Comparison of ENCODE assay signal across 10 mouse cellular contexts in the genomic region with DNA sequence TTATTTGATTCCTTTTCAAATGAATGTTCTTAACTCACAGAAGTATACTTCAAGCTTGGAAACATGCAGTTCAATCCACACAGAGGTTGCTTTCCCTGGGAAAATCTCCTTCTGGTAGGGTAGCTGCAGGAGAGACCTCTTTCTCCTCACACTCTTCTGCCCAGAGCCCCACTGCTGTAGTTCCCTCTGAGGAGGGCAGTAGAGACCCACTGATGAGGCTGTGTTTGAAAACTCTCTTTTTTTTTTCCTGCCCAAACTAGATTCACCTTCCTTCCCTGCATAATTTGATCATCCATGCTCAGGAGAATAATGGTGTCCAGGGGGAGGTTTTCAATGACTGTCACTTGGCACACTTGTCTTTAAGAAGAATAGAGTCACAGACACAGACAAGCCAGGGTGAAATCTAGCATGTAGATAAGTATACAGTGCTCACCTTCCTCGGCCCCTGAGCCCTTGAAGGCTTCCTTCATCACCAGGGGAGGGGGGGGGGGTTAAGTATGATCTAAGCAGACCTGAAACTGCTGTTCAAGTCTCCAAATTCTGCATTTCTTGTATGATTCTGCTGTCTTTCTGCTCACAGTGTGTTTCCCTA.
DNase-seq lines count a peak whose midpoint lies in the region; ATAC-seq and TF ChIP-seq lines count a peak whose summit lies in the region.
"Had no signal": no experiment of that assay in that cellular context is flagged by ENCODE, and none has a peak within 500 bp of the region (broad histone marks: within the 10 kb centered on the region; RNA-seq: fewer than 3 reads in every experiment).

No protein-coding gene starts in this region.

- peak; percentile 61 for TF ChIP-seq CTCF in left cerebral cortex, adult 2 months (IDR thresholded peaks at IDR 0.05)
- peak; percentile 49 for TF ChIP-seq CTCF in cortical plate, adult 2 months (IDR thresholded peaks at IDR 0.05; ENCODE audit: extremely low read depth, insufficient read depth, low read length)

- ATAC-seq in forebrain, embryonic 14.5 days: peak; percentile 67
- ATAC-seq in forebrain, embryonic 11.5 days (replicated peaks; ENCODE audit: low FRiP score): no peak
- ATAC-seq in inflammation-experienced regulatory T-cells, adult 6 months: no peak
- ATAC-seq in granulocyte monocyte progenitor cell, adult 5-6 weeks (replicated peaks; ENCODE audit: poor library complexity, severe bottlenecking): no peak

- TF ChIP-seq POLR2A in cortical plate, adult 2 months (IDR thresholded peaks at IDR 0.05; ENCODE audit: extremely low read depth, insufficient read depth, low read length): no peak

- peaks cover 6% of the 10 kb centered on the region; the same call in 1 of the 2 replicates for H3K4me1 ChIP-seq in forebrain, embryonic 14.5 days (ENCODE audit: control insufficient read depth, insufficient read depth, low read length)
- peaks cover 3% of the 10 kb centered on the region; the same call in 1 of the 2 replicates for H3K4me1 ChIP-seq in forebrain, embryonic 11.5 days (replicated peaks; ENCODE audit: control insufficient read depth, insufficient read depth, low read length)
- H3K4me1 ChIP-seq in cortical plate, adult 2 months (ENCODE audit: control insufficient read depth, insufficient read depth, low read length): no peaks in the 10 kb centered on the region

- H3K9me3 ChIP-seq in forebrain, embryonic 14.5 days (replicated peaks; ENCODE audit: control insufficient read depth, low read length): no peaks in the 10 kb centered on the region
- H3K9me3 ChIP-seq in forebrain, embryonic 11.5 days (ENCODE audit: control insufficient read depth, low read length): no peaks in the 10 kb centered on the region

- H3K9ac ChIP-seq in forebrain, embryonic 14.5 days (ENCODE audit: low read length): no peak overlapping the region
- no peak overlapping the region for H3K9ac ChIP-seq in forebrain, embryonic 11.5 days (ENCODE audit: low read length)

- H3K36me3 ChIP-seq in forebrain, embryonic 14.5 days (ENCODE audit: control insufficient read depth, insufficient read depth, low read length): no peaks in the 10 kb centered on the region
- H3K36me3 ChIP-seq in forebrain, embryonic 11.5 days (ENCODE audit: control insufficient read depth, insufficient read depth, low read length): no peaks in the 10 kb centered on the region

- DNase-seq in forebrain, embryonic 14.5 days (ENCODE audit: low spot score): peak; percentile 63
- no peak for DNase-seq in forebrain, embryonic 11.5 days (ENCODE audit: low spot score)
- no peak for DNase-seq in left cerebral cortex, adult 2 months (ENCODE audit: extremely low spot score in 1 of 2, low spot score in 2 of 2)
- DNase-seq in left cerebral cortex, adult 9 months (ENCODE audit: low spot score in 2 of 2): no peak
- DNase-seq in layer of hippocampus, postnatal 14 days (ENCODE audit: low spot score in 2 of 2): peak; percentile 32 to 67

- no peak overlapping the region for H3K4me3 ChIP-seq in forebrain, embryonic 14.5 days (ENCODE audit: low read depth, low read length)
- no peak overlapping the region for H3K4me3 ChIP-seq in forebrain, embryonic 11.5 days (ENCODE audit: low read depth, low read length)
- H3K4me3 ChIP-seq in left cerebral cortex, adult 2 months: no peak overlapping the region
- H3K4me3 ChIP-seq in cortical plate, adult 2 months (ENCODE audit: insufficient read depth, low read length): no peak overlapping the region

- H3K27me3 ChIP-seq in forebrain, embryonic 14.5 days (replicated peaks; ENCODE audit: control insufficient read depth, insufficient read depth, low read length): no peaks in the 10 kb centered on the region
- no peaks in the 10 kb centered on the region for H3K27me3 ChIP-seq in forebrain, embryonic 11.5 days (ENCODE audit: control insufficient read depth, insufficient read depth, low read length)
- H3K27me3 ChIP-seq: CH12.LX had no signal

- H3K4me2 ChIP-seq in forebrain, embryonic 14.5 days (ENCODE audit: low read length): no peak overlapping the region
- no peak overlapping the region for H3K4me2 ChIP-seq in forebrain, embryonic 11.5 days (ENCODE audit: low read depth, low read length, severe bottlenecking)
- H3K4me2 ChIP-seq: liver, embryonic 11.5 days had no signal

- 50% methylated on average over 1 of the region's 1 CpGs for WGBS in forebrain, embryonic 14.5 days
- 29% methylated on average over 1 of the region's 1 CpGs for WGBS in forebrain, embryonic 11.5 days

- intact Hi-C loops in left cerebral cortex, adult 2 months (cut with DNase I): loop anchor here (5.0 kb wide), 1 partner anchor 705 kb away; no protein-coding TSS in a partner anchor

- no peak overlapping the region for H3K27ac ChIP-seq in forebrain, embryonic 14.5 days (ENCODE audit: low read depth, low read length)
- H3K27ac ChIP-seq in forebrain, embryonic 11.5 days (ENCODE audit: low read depth, low read length): no peak overlapping the region
- H3K27ac ChIP-seq in left cerebral cortex, adult 2 months: no peak overlapping the region
- H3K27ac ChIP-seq in cortical plate, adult 2 months (ENCODE audit: insufficient read depth, low read length): no peak overlapping the region

Comparison
In these comparisons a context has a peak if more than half of its experiments do, and no peak if none do; other contexts are left out.
1. DNase-seq: peak in forebrain, embryonic 14.5 days (single experiment) and layer of hippocampus, postnatal 14 days (2 of 2); none in forebrain, embryonic 11.5 days (single experiment), left cerebral cortex, adult 2 months (0 of 2) and left cerebral cortex, adult 9 months (0 of 2).